Mouse (Mus musculus) cerebellum, adult 2 months (tissue): ENCODE data around the gene Sdc4. TPM values are rescaled to one million over a fixed set of nuclear protein-coding genes. Genes with fewer than 3 reads are reported as not detected.

Experiments
- DNase-seq, 2 experiments: peaks; one replicate each; pipeline ENCODE4 v3.0.0; 2021
- H3K27ac ChIP-seq: fragments of 200-500 bp; 2 replicates; pipeline ENCODE4 v1.5.1; 2012; ENCODE audit warnings: low read length, control low read depth, inconsistent platforms; ENCODE audit not compliant: insufficient read depth
- H3K27me3 ChIP-seq: fragments of 200-500 bp; 2 replicates; pipeline ENCODE4 v1.6.1; 2012; ENCODE audit warnings: inconsistent platforms, mild to moderate bottlenecking, low read length, moderate library complexity; ENCODE audit not compliant: control insufficient read depth, insufficient read depth
- H3K4me1 ChIP-seq: fragments of 200-500 bp; 2 replicates; pipeline ENCODE4 v1.6.1; 2011; ENCODE audit warnings: low read length; ENCODE audit not compliant: control insufficient read depth, insufficient read depth
- H3K4me3 ChIP-seq: fragments of 200-500 bp; replicated peaks from 2 replicates; pipeline ENCODE3; 2011; ENCODE audit warnings: mild to moderate bottlenecking, low read depth, low read length, control low read depth; ENCODE audit not compliant: insufficient read depth
- CTCF ChIP-seq: fragments of 200-500 bp; IDR thresholded peaks from 2 replicates; pipeline ENCODE4 v1.5.1; 2011; ENCODE audit warnings: low read depth, mild to moderate bottlenecking, control low read depth, low read length, moderate library complexity, borderline replicate concordance; ENCODE audit not compliant: insufficient read depth
- POLR2A ChIP-seq: fragments of 200-500 bp; IDR thresholded peaks from 2 replicates; pipeline ENCODE4 v1.6.1; 2011; ENCODE audit warnings: low read length, control low read depth, borderline replicate concordance; ENCODE audit not compliant: insufficient read depth
- WGBS: fragments of 180-500 bp; shearing (Covaris S2); methylation state at CpG from one replicate; pipeline ENCODE4 v1.1.7; 2018; 5-methylcytosine and 5-hydroxymethylcytosine counted together
- polyA plus RNA-seq: library from polyadenylated mRNA; depleted of rRNA; stranded (reverse); fragments of >200 nt; gene quantifications from 2 replicates; pipeline ENCODE4 v1.2.3, GENCODE M21; 2012

Gene Sdc4
- polyA plus RNA-seq, 1 experiment, result 69.5 TPM

DNA sequence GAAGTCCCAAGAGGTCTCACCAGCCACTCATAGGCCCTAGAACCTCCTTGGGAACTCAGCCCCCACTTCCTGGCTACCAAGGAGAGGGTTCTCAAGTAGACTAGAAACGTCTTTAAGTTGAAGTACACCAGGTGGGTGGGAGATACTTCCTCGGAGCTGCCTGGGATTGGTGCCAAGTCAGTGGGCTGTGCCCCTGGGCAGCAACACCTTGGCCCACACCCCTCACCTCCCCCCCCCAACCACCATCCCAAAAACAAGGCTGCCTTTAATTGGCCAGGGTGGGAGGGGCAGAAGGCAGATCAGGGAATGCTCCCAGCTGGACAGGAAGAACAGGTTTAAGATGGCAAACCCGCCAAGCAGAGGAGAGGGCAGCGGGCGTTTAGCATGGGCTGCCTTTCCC, 3.4 kb downstream of the Sdc4 start:
- no peak overlapping the region for H3K4me3 ChIP-seq
- WGBS, result 64% methylated on average over 5 of the region's 5 CpGs
- DNase-seq, result no peak
- TF ChIP-seq CTCF (no peak), POLR2A (no peak)
- H3K27ac ChIP-seq, result no peak overlapping the region
- no peaks in the 10 kb centered on the region for H3K27me3 ChIP-seq
- no peaks in the 10 kb centered on the region for H3K4me1 ChIP-seq

DNA sequence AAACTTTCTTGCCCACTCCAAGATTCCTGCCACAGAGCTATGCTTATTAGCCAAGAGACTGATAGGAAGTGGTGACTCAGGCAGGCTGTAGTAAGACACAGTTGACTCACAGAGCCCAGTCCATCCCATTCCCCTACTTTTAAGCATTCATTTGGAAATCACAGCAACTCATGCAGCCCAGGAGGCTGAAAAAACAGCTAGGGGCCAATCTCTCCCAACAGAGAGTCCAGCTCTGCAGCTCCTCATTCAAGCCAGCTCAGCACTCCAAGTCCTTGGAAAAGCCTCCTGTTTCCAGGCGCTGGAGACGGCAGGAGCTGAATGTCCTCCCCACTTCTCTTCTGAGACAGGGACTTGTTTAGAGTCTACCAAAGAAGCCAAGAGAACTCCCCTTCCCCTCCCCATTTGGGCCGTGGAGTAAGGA, 4.7 kb downstream of the Sdc4 start:
- no peak for TF ChIP-seq POLR2A
- peak in 1 of 2 experiments; percentile 53 for DNase-seq
- Histone ChIP-seq H3K27ac (peak overlapping the region; percentile 32; the same call in 1 of the 2 replicates), H3K4me1 (no peaks in the 10 kb centered on the region), H3K4me3 (no peak overlapping the region), H3K27me3 (no peaks in the 10 kb centered on the region)
- WGBS, result 52% methylated on average over 3 of the region's 3 CpGs

DNA sequence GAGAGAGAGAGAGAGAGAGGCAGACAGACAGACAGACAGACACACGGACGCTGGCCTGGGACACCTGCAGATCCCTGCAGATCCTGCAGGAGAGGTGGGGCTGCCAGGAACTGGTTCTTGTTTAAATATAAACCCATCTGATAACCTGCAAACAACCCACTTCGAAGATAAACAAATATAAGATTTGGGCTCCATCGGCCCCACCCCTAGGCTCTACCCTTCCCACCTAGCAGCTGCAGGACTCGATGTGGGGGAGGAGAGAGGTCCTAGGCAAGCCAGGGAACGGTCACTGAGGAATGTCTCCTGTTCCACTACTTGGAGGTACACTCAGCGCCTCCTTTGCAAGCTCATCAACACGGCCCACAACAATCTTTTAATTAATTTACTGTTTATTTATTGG, 5.4 kb downstream of the Sdc4 start:
- TF ChIP-seq POLR2A, result no peak
- no peak for DNase-seq
- 75% methylated on average over 8 of the region's 8 CpGs for WGBS

DNA sequence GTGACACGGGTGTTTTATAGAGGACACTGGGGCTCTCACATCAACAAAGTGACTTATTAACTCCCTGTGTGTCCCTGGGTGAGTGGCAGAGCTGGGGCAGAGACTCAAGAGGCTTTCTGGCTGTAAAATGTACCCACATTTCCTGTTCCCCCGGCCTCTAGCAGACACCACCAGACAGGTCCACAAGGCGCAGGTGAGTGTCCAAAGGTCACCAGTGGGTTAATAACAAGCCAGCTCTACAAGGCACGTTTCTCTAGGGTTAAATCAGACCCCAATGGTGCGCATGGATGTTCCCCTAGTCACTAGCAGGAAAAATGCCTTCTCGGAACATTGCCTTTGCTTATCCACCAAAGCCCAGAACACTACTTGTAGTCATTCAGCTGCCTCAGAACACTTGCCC, 6.0 kb downstream of the Sdc4 start:
- H3K4me3 ChIP-seq, result peak overlapping the region; percentile 16
- H3K27ac ChIP-seq, result peak overlapping the region; percentile 41; the same call in 1 of the 2 replicates
- no peaks in the 10 kb centered on the region for H3K4me1 ChIP-seq
- no peak for TF ChIP-seq POLR2A
- TF ChIP-seq CTCF, result no peak
- no peaks in the 10 kb centered on the region for H3K27me3 ChIP-seq
- 74% methylated on average over 6 of the region's 6 CpGs for WGBS
- no peak for DNase-seq

More for the DNA sequence above, 5.4 kb downstream of the Sdc4 start:
- no peaks in the 10 kb centered on the region for H3K27me3 ChIP-seq
- H3K4me3 ChIP-seq, result no peak overlapping the region
- no peaks in the 10 kb centered on the region for H3K4me1 ChIP-seq
- H3K27ac ChIP-seq, result peak overlapping the region; percentile 41

DNA sequence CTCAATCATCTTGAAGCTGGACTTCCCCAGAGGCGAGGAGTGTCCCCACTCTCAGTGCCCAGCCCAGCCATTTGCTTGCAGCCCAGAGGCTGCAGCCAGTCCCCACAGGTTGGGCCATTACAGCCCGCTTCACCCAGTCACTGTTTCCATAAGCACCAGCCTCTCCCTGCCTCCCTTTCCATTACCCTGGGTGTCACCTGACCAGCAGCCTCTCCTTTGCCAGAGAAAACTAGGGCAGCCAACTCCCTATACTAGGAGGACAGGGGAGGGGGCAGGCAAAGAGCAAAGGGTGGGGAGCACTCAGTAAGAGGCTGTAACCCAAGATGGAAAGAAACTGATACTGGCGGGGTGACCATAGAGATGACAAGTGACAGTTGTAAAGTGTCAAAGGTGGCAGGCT, 6.7 kb downstream of the Sdc4 start:
- Histone ChIP-seq H3K4me3 (no peak overlapping the region), H3K4me1 (no peaks in the 10 kb centered on the region), H3K27ac (peak overlapping the region; percentile 17; the same call in 1 of the 2 replicates), H3K27me3 (no peaks in the 10 kb centered on the region)
- DNase-seq, result no peak
- no peak for TF ChIP-seq POLR2A
- no peak for TF ChIP-seq CTCF
- WGBS, result 55% methylated on average over 3 of the region's 3 CpGs

DNA sequence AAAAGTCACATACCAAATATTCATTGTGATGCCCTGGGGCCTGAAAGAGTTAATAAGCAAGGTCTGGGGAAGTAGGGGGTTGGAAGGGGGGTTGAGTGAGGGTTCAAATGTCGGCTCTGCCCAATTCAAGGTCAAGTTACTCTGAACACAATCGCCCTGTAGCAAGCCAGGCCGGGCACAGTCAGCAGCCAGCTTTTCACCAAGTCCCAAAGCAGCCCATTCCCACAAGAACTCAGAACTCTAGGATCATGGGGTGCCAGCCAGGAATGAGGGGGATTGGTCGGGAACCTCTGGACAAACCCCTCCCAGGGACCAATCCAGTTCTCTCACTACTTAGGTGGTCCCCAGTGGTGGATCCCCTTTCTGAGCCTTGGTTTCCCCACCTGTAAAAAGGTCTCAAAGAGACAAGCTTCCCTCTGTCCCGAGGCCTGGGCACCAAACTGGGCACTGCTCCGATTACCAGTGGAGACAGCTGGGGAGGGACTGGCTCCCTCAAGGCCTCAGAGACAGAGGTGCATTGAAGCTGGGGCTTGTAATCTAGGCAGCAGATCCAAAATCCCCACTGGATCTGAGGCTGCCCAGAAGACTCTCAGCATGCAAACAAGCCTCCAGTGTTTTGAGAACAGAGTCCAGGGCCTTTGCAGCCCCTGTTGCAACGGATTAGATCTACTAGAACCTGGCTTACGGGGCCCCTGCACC, 7.3 kb downstream of the Sdc4 start:
- DNase-seq, result peak in 1 of 2 experiments; percentile 33
- Histone ChIP-seq H3K27me3 (no peaks in the 10 kb centered on the region), H3K4me3 (no peak overlapping the region), H3K4me1 (no peaks in the 10 kb centered on the region), H3K27ac (peak overlapping the region; percentile 17; the same call in 1 of the 2 replicates)
- TF ChIP-seq POLR2A (no peak), CTCF (no peak)
- WGBS, result 26% methylated on average over 8 of the region's 8 CpGs

DNA sequence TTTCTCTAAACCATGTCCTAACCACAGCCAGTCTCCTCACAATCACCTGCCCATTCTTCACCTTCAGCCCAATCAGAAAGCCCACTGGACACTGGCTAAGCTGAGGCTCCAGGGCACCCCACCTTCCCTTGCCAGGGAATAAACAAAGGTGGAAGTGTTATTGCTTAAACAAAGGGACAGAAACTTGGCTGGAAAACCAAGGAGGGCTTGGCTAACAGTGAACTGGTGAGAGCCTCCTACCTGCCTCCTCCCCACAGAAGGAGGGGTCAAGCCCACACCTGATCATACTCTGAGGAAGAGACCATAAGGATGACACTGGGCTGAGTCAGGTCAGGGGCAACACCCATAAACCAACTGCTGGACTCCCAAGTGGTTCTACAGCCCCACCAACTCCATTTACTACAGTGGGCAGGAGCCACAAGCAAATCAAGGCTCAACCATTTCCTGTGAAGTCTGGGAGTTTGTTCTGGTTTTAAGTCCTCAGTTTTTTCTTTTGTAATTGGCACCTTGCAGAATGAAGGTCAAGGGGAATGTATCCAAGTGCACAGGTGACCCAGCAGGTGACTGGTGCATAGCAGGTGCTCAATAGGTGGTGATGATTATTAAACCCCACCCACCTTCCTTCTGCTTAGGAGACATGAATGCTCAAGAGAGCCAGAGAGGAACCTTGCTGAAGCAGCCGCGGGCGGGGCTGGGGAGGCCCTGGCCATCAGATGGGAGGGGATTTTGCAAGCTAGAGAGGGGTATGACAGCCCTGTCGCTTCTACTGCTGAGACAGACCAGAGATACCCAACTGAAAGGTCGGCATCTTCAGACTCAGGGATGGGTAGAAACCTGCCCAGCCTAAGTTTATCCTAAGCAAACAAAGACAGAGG, 8.2 kb downstream of the Sdc4 start:
- 56% methylated on average over 5 of the region's 5 CpGs for WGBS
- Histone ChIP-seq H3K4me1 (no peaks in the 10 kb centered on the region), H3K27me3 (no peaks in the 10 kb centered on the region), H3K4me3 (no peak overlapping the region), H3K27ac (no peak overlapping the region)
- TF ChIP-seq POLR2A (no peak), CTCF (no peak)
- DNase-seq, result no peak

DNA sequence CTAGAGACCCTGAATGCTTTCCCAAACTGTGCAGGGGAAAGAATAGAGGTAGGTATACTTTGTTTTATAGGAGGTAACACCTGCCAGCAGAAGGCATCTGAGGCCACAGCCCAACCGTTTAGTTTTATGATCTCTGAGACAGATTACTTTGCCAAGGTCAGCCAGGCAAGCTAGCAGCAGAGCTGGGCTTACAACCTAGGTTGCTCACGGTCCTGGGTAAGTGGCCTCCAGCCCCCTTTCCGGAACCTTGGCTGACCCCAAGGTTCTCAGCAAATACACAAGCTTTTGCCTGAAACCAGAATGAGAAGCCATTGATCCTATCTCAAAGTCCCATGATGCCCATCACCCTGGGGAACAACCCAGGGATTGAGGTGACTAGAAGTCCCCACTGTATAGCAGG, 9.0 kb downstream of the Sdc4 start:
- Histone ChIP-seq H3K4me3 (no peak overlapping the region), H3K4me1 (no peaks in the 10 kb centered on the region), H3K27ac (no peak overlapping the region), H3K27me3 (no peaks in the 10 kb centered on the region)
- TF ChIP-seq POLR2A (no peak), CTCF (no peak)
- WGBS, result 79% methylated on average over 3 of the region's 3 CpGs
- DNase-seq, result no peak
